Mouse (Mus musculus) kidney, adult 2 months (tissue): ENCODE measurements at regions not wholly inside any gene's neighbourhood (a gene's known extent, or its start where the extent isn't known, plus 50 kb on each side); places are given as distances from the start of the nearest gene placed in this dataset.

Experiments
- CTCF ChIP-seq: fragments of 200-500 bp; conservative IDR thresholded peaks from 2 replicates; pipeline ENCODE4 v1.5.1; 2011; ENCODE audit warnings: low read depth, mild to moderate bottlenecking, control low read depth, low read length, moderate library complexity, mixed read lengths; ENCODE audit not compliant: insufficient read depth, insufficient read length
- POLR2A ChIP-seq: fragments of 200-500 bp; IDR thresholded peaks from one replicate; pipeline ENCODE4 v1.6.1; 2011; ENCODE audit warnings: low read depth, low read length, control low read depth

GRCm38 (mm10) chr3:140942450-140942849 is 269.7 kb downstream of the Pdha2 start:
- TF ChIP-seq CTCF, result no peak
- TF ChIP-seq POLR2A, result no peak
